Mouse (Mus musculus): ENCODE results near the gene Egflam.

The Egflam gene

DNA sequence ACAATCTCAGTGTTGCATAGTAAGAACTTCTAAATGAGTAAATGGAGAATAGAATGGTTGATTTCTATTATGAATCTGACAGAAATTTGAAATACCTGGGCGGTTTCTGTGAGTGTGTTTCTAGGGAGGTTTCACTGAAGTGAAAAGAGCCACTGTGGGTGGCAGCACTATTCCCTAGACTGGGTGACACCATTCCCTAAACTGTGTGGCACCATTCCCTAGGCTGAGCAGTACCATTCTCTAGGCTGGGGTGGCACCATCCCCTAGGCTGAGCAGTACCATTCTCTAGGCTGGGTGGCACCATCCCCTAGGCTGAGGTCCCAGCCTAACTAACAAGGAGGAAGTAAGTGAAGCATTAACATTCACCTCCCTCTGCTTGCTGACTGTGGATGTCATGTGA lies 103.0 kb downstream of the Egflam start:
- in situ Hi-C loops (cut with MboI; ENCODE audit: unreplicated experiment in 2 of 2): no loop called here

GRCm38 (mm10) chr15:7292854-7293253 lies 105.3 kb downstream of the Egflam start:
- in situ Hi-C loops (cut with MboI; ENCODE audit: unreplicated experiment in 2 of 2): no loop called here

DNA sequence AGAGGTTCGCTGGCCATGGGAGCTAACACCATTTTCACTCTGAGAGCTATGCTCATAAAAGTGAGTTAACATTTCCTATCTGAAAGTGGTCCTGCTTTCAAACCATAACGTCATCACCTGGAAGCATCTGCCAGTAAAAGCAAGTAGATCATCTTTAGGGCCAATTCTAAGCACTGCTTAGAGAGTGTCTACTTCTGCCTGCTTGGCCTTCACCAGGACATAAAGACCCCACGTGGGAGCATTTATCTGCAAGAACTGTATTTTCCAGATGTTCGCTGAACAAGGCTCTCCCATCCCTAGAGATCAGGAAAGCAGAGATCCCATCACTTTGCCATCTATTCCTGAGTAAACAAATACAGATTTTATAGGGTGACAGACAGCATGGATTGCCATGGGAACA lies 108.2 kb downstream of the Egflam start:
- in situ Hi-C loops (cut with MboI; ENCODE audit: unreplicated experiment in 2 of 2): no loop called here

DNA sequence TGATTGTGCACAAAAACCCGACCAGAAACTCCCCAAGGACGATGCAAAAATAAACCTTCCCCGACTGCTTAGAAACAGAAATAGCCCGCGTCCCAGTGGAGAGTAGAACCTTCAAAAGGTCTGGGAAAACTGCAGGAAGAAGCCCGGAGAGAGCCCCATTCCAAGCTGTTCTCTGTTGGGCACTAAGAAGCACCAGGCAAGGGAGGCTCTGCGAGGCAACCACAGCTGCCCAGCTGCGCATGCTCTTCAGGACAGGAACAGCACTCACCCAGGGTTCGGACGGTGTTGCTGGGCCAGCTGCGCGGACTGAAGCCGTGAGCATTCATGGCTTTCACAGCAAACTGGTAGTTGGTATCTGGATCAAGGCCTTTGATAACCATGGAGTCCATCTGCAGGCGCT lies 108.7 kb downstream of the Egflam start:
- in situ Hi-C loops (cut with MboI; ENCODE audit: unreplicated experiment in 2 of 2): no loop called here

- in situ Hi-C loops (cut with MboI; ENCODE audit: unreplicated experiment in 2 of 2): no loop called here
These were observed 109.3 kb downstream of the Egflam start for GRCm38 (mm10) chr15:7288841-7289424.

- in situ Hi-C loops (cut with MboI; ENCODE audit: unreplicated experiment in 2 of 2): no loop called here
These were observed 110.3 kb downstream of the Egflam start for GRCm38 (mm10) chr15:7287911-7288310.

- in situ Hi-C loops (cut with MboI; ENCODE audit: unreplicated experiment in 2 of 2): no loop called here
These were observed 116.6 kb downstream of the Egflam start for GRCm38 (mm10) chr15:7281579-7281978.

- in situ Hi-C loops (cut with MboI; ENCODE audit: unreplicated experiment in 2 of 2): loop anchor here (5.0 kb wide), 2 partner anchors 352 to 357 kb away; no protein-coding TSS in a partner anchor
These were observed 134.4 kb downstream of the Egflam start for GRCm38 (mm10) chr15:7263822-7264221.

GRCm38 (mm10) chr15:7263339-7263738 lies 134.9 kb downstream of the Egflam start:
- in situ Hi-C loops (cut with MboI; ENCODE audit: unreplicated experiment in 2 of 2): loop anchor here (5.0 kb wide), 2 partner anchors 351 to 356 kb away; no protein-coding TSS in a partner anchor

- in situ Hi-C loops (cut with MboI; ENCODE audit: unreplicated experiment in 2 of 2): loop anchor here (5.0 kb wide), 2 partner anchors 349 to 354 kb away; no protein-coding TSS in a partner anchor
These were observed 136.8 kb downstream of the Egflam start for GRCm38 (mm10) chr15:7261371-7261770.

GRCm38 (mm10) chr15:7256577-7256976 lies 141.6 kb downstream of the Egflam start:
- in situ Hi-C loops (cut with MboI; ENCODE audit: unreplicated experiment in 2 of 2): no loop called here

GRCm38 (mm10) chr15:7253326-7253725 lies 144.9 kb downstream of the Egflam start:
- in situ Hi-C loops (cut with MboI; ENCODE audit: unreplicated experiment in 2 of 2): no loop called here

- in situ Hi-C loops (cut with MboI; ENCODE audit: unreplicated experiment in 2 of 2): no loop called here
These were observed 146.0 kb downstream of the Egflam start for GRCm38 (mm10) chr15:7252106-7252636.

DNA sequence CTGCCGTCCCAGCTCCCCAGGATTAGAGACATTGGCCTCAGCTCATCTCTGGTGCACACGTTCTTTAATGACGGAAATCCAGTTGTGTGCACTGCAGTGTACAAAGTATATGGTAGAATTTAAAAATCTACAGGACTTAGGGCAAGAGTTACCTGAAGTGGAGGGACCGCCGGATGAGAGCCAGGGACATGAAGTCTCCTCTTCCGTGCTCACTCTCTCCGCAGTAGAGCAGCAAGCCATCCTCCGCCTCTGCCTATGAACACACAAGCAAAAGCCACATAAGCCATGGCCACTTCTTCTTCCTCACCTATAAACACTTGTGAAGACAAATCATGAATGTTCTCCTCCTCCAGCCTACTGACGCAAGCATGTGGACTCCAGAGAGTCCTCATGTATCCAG lies 147.2 kb downstream of the Egflam start:
- in situ Hi-C loops (cut with MboI; ENCODE audit: unreplicated experiment in 2 of 2): no loop called here

DNA sequence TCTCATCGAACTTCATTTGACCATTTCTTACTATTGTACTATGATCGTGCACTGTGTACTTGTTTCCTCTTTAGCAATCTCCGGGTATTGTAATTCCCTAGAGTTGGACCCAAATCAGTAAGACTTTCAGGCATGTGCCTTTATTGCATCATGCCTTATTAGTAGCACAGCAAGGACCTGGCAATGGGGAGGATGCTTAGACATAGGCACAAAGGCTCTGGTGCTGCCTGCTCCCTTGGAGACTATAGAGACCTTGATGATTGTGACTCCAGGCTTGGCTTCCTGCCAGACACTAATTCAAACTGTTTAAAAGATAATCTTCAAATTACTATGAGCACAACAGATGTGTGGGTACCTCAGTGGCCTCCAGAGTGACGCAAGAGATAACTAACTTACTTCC lies 149.0 kb downstream of the Egflam start:
- in situ Hi-C loops (cut with MboI; ENCODE audit: unreplicated experiment in 2 of 2): no loop called here

- in situ Hi-C loops (cut with MboI; ENCODE audit: unreplicated experiment in 2 of 2): no loop called here
These were observed 150.9 kb downstream of the Egflam start for GRCm38 (mm10) chr15:7247321-7247720.

DNA sequence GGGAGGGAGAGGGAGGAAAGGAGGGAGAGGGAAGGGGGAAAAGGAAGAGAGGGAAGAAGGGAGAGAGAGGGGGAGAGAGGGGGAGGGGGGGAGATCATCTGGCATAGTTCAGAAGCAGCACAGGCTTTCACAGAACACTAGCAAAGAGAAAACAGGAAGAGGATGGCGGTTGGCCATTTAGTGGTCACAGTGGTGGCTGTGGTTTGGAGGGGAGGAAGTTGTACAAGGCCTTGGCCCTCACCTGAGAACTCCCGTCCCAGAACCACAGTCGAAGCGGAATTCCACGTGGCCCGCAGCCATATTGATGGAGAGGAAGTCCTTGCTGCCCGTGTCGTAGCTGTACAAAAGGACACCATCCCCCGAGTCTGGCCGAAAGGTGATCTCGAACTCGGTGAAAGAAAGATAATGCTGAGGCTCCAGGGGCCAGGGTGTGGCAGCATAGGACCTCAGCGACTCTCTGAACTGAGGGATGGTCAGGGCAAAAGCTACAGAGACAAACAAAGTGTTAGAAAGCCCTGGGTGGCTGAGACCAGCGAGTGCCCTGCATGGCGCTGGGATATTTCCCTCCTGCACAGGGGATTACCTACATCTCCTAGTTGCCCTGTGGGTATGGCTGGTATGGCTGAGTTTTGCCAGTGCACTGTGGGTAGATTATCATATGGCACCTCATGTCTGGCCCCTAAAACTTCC lies 155.9 kb downstream of the Egflam start:
- in situ Hi-C loops (cut with MboI; ENCODE audit: unreplicated experiment in 2 of 2): no loop called here

DNA sequence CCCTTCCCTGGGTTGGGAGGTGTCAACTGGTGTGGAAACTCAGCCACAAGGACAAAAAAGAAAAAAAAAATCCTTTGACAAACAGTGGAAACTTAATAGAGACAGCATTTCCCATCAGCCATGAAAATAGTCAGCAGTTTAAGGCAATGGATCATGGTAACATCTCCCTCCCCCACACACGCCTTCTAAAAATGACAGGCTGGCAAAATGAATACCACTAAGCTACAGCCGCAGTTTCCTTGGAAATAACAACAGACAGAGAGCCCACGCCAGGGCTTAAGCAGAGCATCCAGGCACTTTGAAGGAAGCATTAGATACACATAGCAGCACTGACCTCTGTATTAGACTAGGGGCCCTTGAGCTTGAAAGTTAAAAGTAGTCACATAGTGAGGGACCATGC lies 157.2 kb downstream of the Egflam start:
- in situ Hi-C loops (cut with MboI; ENCODE audit: unreplicated experiment in 2 of 2): no loop called here

GRCm38 (mm10) chr15:7239904-7240303 lies 158.3 kb downstream of the Egflam start:
- in situ Hi-C loops (cut with MboI; ENCODE audit: unreplicated experiment in 2 of 2): loop anchor here in 1 of 2 experiments (10.0 kb wide), 1 partner anchor 615 kb away; no protein-coding TSS in a partner anchor

DNA sequence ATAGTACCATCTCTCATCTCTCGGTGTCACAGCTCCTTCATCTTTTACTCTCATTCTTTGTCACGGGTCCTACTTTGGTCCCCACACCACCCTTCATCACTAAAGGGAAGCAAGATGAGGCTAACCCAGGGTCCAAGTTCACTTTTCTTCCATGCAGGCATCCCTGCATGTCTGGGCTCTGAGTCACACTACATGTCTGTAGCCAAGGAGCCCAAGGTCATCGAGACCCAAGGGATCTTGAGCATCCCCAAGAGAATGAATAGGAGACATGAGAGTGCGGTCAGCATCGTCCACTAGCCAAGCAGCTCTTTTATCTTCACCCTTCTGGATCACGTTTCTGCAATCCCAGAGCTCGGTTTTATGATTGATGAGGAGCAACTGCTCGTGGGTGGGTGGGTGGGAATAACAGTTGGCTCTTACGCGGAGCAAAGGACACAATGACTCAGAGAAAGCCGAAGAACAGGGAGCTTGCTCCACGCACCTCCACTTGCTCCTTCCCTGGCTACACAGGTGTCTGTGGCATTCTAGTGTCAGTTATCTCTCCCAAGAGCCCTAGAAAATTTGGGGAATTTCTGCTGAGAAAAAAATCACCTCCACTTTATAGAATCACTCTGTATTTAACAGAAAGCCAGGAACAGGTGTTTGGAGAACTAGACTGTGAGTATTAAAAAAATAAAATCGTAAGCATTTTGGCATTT lies 164.7 kb downstream of the Egflam start:
- in situ Hi-C loops (cut with MboI; ENCODE audit: unreplicated experiment in 2 of 2): loop anchor here in 1 of 2 experiments (10.0 kb wide), 1 partner anchor 609 kb away; no protein-coding TSS in a partner anchor

GRCm38 (mm10) chr15:7226225-7226624 lies 172.0 kb downstream of the Egflam start:
- in situ Hi-C loops (cut with MboI; ENCODE audit: unreplicated experiment in 2 of 2): no loop called here

All from v-Abl transformed pro-B cells (cell line).